Mouse (Mus musculus): ENCODE results near the gene Veph1. TPM values are rescaled to one million over a fixed set of nuclear protein-coding genes. Genes with fewer than 3 reads are reported as not detected.

Veph1 gene
- polyA plus RNA-seq, 1 experiment, result not detected

- TF ChIP-seq GATA1 (IDR thresholded peaks at IDR 0.05; ENCODE audit: low read length), result no peak
These were observed 34.3 kb downstream of the Veph1 start for GRCm38 (mm10) chr3:66262319-66262718.

- no peak for TF ChIP-seq GATA1 (IDR thresholded peaks at IDR 0.05; ENCODE audit: low read length)
These were observed 42.0 kb downstream of the Veph1 start for GRCm38 (mm10) chr3:66254504-66255105.

DNA sequence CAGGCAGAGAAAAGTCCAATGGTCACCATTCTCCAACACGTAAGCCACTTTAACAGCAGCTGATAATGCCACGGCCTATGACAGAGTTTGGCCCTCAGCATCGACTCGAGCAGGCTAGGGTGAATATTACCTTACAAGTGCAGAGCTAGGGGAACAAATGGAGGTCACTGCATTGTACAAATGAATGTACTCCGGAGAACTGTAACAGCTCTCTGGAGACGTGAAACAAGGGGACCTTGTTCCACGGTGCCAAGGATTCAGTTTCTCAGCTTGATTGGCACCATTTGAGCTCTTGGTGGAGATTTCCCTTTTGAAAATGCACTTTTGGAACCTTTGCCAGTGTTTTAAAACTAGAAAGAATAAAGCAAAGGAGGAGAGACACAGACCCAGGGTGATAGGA lies 44.8 kb downstream of the Veph1 start:
- no peak for TF ChIP-seq GATA1 (IDR thresholded peaks at IDR 0.05; ENCODE audit: low read length)

DNA sequence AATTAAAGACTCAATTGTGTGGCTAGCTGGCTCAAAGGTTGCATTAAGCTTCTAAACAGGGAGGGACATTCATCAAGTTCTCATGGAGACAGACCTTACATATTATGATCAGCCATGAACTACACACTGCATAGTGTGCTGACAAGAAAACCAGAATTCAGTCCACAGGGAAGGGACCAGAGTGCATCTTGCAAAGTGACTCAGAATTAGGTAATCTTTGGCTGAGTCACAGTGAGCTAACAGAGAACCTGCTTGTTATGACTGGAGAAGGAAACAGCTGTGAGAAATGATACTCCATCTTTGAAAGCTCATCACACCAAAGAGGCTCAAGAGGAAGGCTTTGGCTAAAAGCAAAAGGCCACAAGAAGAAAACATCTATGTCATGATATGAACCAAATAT lies 56.2 kb downstream of the Veph1 start:
- no peak for TF ChIP-seq GATA1 (IDR thresholded peaks at IDR 0.05; ENCODE audit: low read length)

GRCm38 (mm10) chr3:66224931-66225537 lies 71.6 kb downstream of the Veph1 start:
- no peak for TF ChIP-seq GATA1 (IDR thresholded peaks at IDR 0.05; ENCODE audit: low read length)

DNA sequence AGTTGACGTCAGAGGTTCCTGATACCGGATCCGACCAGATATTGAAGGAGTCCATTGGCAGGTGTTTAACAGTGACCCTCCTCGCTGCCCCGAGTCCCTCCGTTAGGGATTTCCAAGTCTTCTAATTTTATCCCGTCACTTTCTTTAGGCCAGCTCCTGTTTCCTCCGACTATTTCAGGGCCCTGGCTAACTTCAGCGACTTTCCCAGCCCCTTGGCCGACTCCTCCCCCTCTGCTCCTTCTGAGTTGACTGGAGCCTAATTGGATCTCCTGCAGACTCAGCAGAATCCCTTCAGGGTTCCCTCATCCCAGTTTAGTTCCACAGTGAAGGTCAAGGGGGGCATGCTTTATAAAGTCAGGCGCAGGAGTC lies 75.4 kb downstream of the Veph1 start:
- no peak for TF ChIP-seq GATA1 (IDR thresholded peaks at IDR 0.05; ENCODE audit: low read length)

DNA sequence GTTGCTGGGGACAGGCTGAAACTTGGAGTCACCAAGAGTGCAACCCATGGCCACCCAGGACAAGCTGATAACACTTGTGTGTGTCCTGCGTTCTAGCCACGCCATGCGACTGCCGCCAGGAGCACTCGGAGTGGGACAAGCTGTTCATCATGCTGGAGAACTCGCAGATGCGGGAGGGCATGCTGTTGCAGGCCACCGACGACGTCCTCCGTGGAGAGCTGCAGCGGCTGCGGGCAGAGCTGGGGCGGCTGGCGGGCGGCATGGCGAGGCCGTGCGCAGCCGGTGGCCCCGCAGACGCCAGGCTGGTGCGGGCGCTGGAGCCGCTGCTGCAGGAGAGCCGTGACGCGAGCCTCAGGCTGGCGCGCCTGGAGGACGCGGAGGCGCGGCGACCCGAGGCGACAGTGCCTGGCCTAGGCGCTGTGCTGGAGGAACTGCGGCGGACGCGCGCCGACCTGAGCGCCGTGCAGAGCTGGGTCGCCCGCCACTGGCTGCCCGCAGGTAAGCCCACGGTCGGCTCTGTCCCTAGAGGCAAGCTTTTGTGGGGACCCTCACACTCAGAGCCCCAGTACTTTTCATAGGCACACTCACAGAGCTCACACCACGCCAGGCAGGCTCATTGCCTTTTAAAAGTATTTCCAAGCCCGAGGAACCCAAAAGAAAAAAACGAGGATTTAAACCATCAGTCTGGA lies 75.9 kb downstream of the Veph1 start:
- TF ChIP-seq GATA1 (IDR thresholded peaks at IDR 0.05; ENCODE audit: low read length), result no peak

DNA sequence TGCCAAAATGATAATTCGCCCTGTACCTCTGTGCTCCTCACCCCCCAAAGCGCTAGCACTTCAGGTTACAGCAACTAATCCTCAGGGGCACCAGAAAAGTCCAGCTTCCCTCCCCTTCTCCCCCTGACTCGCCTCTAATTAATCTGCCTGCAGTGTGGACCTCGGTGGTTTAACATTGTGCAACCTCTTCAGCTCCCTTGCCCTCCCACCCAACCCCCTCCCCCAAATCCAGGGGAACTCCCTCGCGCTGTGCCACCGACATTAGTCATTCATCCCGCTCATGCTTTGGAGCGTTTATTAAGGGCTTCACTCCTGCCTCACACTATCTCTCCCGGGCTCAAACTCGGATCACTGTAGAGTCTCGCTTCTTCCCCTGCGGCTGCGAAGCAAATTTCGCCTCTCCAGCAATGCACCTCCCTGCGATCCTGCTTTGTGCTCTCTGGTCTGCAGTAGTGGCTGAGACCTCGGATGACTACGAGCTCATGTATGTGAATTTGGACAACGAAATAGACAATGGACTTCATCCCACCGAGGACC lies 76.9 kb downstream of the Veph1 start, which contains the start of gene Ptx3:
TSS of gene Ptx3 (plus strand) at position 256 of the 537 bp plus-strand sequence.
- no peak for TF ChIP-seq GATA1 (IDR thresholded peaks at IDR 0.05; ENCODE audit: low read length)

- no peak for TF ChIP-seq GATA1 (IDR thresholded peaks at IDR 0.05; ENCODE audit: low read length)
These were observed 80.9 kb downstream of the Veph1 start for GRCm38 (mm10) chr3:66215759-66216158.

GRCm38 (mm10) chr3:66213524-66213923 lies 83.1 kb downstream of the Veph1 start:
- no peak for TF ChIP-seq GATA1 (IDR thresholded peaks at IDR 0.05; ENCODE audit: low read length)

DNA sequence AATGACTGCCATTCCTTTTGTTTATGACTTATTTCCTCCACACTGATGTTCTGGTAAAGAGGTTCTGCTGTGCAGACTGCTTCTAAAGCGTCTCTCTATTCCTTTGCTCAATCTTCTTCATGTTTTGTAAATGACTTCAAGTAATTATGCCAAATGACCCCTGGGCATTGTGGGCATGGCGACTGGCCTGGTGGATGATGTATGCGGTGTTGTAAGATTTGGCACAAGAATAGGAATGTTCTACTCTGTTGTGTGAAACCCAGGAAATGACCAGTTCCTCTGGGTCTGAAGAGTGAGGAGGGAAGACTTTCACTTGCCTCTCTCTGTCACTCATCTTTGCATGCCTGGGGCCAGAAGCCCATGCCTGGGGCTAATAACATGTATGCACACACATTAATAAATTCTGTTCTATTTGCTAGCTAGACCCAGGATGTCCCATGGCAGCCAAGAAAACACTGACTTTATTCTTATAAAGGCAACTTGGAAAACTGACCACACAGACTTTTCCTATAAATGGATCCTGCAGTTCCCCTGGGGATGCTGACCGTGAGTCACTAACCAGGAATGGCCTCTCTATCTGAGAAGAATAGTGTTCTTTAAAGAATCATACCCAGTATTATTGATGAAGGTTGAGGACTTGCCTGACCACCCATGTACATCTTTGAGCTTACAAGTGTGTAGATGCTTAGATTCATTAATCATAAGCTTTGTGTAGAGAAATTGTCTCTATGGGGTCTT lies 87.6 kb downstream of the Veph1 start:
- TF ChIP-seq GATA1 (IDR thresholded peaks at IDR 0.05; ENCODE audit: low read length), result no peak

DNA sequence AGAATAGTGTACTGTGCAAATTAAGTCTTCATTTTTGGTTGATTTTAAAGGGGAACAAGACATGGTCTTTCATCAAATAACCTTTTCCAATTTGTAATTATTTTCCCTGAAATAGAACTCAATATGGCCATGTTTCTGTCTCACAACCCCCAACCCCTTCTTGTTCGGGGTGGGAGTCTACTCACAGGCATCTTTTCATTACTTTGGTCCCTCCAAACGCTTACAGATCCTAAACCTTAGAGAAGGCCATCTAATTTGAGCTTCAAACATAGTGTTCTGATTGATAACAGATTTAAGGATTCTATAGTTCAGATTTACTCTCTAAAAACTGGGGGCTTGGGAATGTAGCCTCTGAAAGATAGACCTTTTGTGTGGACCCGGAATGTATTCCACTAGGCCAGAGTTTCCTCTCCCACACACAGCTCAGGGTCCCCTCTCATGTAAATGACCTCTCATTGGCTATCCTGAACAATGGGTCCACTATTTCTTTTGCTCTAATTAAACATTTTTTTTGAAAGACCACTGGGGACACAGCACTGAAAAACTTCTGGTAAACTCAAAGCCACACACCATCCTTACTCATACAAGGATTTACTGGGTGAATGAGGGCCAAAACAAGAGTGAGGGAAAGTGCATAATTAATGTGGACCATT lies 102.6 kb downstream of the Veph1 start:
- no peak for TF ChIP-seq GATA1 (IDR thresholded peaks at IDR 0.05; ENCODE audit: low read length)

GRCm38 (mm10) chr3:66179647-66180046 lies 117.0 kb downstream of the Veph1 start:
- TF ChIP-seq GATA1 (IDR thresholded peaks at IDR 0.05; ENCODE audit: low read length), result no peak

DNA sequence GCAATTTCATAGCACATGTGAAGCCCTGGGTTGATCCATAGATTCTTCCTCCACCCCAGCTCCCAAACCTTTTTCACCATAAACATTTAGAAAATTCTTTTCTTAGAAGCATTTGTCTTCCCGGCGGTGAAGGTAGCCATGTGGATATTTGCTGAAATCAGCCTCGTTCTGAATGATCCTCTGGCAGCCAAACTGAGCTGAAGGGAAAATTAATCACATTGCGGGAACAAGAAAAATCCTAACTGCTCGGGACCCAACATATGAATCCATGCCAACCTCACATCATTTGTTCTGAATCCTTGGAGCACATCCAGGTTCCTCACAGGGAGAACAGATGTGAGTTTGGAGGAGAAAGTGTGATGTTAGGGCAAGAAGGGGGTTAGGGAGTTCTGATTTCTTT lies 123.7 kb downstream of the Veph1 start:
- TF ChIP-seq GATA1 (IDR thresholded peaks at IDR 0.05; ENCODE audit: low read length), result no peak

- no peak for TF ChIP-seq GATA1 (IDR thresholded peaks at IDR 0.05; ENCODE audit: low read length)
These were observed 126.6 kb downstream of the Veph1 start for GRCm38 (mm10) chr3:66169873-66170538.

All from G1E-ER4 (cell line).